Mouse (Mus musculus) cerebellum, adult 9-11 months (tissue): Measurements from ENCODE around the gene Vamp5.
A peak's percentile ranks its signal among the peaks of the same experiment; 100 is the strongest.

ENCODE experiments used
- DNase-seq: peaks from one replicate; pipeline ENCODE4 v3.0.0; 2022

Gene Vamp5

GRCm38 (mm10) chr6:72389471-72389940 lies 9.2 kb upstream of the Vamp5 start:
- DNase-seq, result peak; percentile 23

GRCm38 (mm10) chr6:72388791-72389329 lies 8.6 kb upstream of the Vamp5 start:
- no peak for DNase-seq

- DNase-seq, result no peak
Observed at GRCm38 (mm10) chr6:72388266-72388665, 8.0 kb upstream of the Vamp5 start.

- no peak for DNase-seq
Observed at GRCm38 (mm10) chr6:72387816-72388215, 7.5 kb upstream of the Vamp5 start.

- DNase-seq, result no peak
Observed at GRCm38 (mm10) chr6:72386561-72386960, 6.3 kb upstream of the Vamp5 start.

GRCm38 (mm10) chr6:72385258-72385657 lies 5.0 kb upstream of the Vamp5 start:
- DNase-seq, result no peak

- DNase-seq, result no peak
Observed at GRCm38 (mm10) chr6:72383952-72384351, 3.7 kb upstream of the Vamp5 start.

- no peak for DNase-seq
Observed at GRCm38 (mm10) chr6:72383142-72383820, 3.0 kb upstream of the Vamp5 start.

GRCm38 (mm10) chr6:72382494-72382893 lies 2.2 kb upstream of the Vamp5 start:
- DNase-seq, result no peak

- DNase-seq, result no peak
Observed at GRCm38 (mm10) chr6:72379377-72380130, 714 bp downstream of the Vamp5 start.

GRCm38 (mm10) chr6:72378510-72379234 lies 1.6 kb downstream of the Vamp5 start:
- DNase-seq, result no peak

GRCm38 (mm10) chr6:72374820-72375563 lies 5.3 kb downstream of the Vamp5 start:
- DNase-seq, result no peak

- no peak for DNase-seq
Observed at GRCm38 (mm10) chr6:72374206-72374605, 6.1 kb downstream of the Vamp5 start.

- no peak for DNase-seq
Observed at GRCm38 (mm10) chr6:72373184-72373583, 7.1 kb downstream of the Vamp5 start.

- DNase-seq, result no peak
Observed at GRCm38 (mm10) chr6:72371571-72371970, 8.7 kb downstream of the Vamp5 start.

GRCm38 (mm10) chr6:72371147-72371546 lies 9.1 kb downstream of the Vamp5 start:
- no peak for DNase-seq

- DNase-seq, result no peak
Observed at GRCm38 (mm10) chr6:72370091-72370490, 10.2 kb downstream of the Vamp5 start.

- DNase-seq, result no peak
Observed at GRCm38 (mm10) chr6:72369557-72369956, 10.7 kb downstream of the Vamp5 start.

GRCm38 (mm10) chr6:72367460-72367974 lies 12.8 kb downstream of the Vamp5 start:
- DNase-seq, result no peak

GRCm38 (mm10) chr6:72366844-72367443 lies 13.3 kb downstream of the Vamp5 start, which contains the start of gene Rnf181:
Gene Rnf181 (minus strand): TSS chr6:72366956.
- DNase-seq, result no peak

- no peak for DNase-seq
Observed at GRCm38 (mm10) chr6:72366304-72366703, 14.0 kb downstream of the Vamp5 start.

- no peak for DNase-seq
Observed at GRCm38 (mm10) chr6:72364985-72365384, 15.3 kb downstream of the Vamp5 start.
